Mouse (Mus musculus) forebrain, postnatal 0 days (tissue): ENCODE measurements around the gene Gadd45gip1. TPM values are rescaled to one million over a fixed set of nuclear protein-coding genes. Genes with fewer than 3 reads are reported as not detected.
A peak's percentile ranks its signal among the peaks of the same experiment; 100 is the strongest.
"Not testable (repeated sequence)": the region's sequence is repeated elsewhere in the genome, so short reads cannot be mapped to it uniquely, and the experiment has no call there.

ENCODE experiments used
- ATAC-seq: fragments of 200-750 bp; cut with Nextera tagmentation; 2 replicates; pipeline ENCODE4 v1.8.0; 2017; ENCODE audit warnings: mild to moderate bottlenecking, moderate library complexity
- DNase-seq: peaks from one replicate; pipeline ENCODE4 v3.0.0-alpha.2; 2015
- H3K27ac ChIP-seq: fragments of 300-500 bp; sonication (generic); 2 replicates; pipeline ENCODE4 v1.5.1; 2014; ENCODE audit warnings: low read depth, mild to moderate bottlenecking, antibody characterized with exemption, low read length, moderate library complexity, mixed read lengths
- H3K27me3 ChIP-seq: fragments of 300-500 bp; sonication (generic); 2 replicates; pipeline ENCODE4 v1.6.1; 2014; ENCODE audit warnings: mild to moderate bottlenecking, low read length, mixed read lengths; ENCODE audit not compliant: insufficient read depth
- H3K36me3 ChIP-seq: fragments of 300-500 bp; sonication (generic); 2 replicates; pipeline ENCODE4 v1.6.1; 2014; ENCODE audit warnings: mild to moderate bottlenecking, moderate library complexity; ENCODE audit not compliant: insufficient read depth
- H3K4me1 ChIP-seq: fragments of 300-500 bp; sonication (generic); 2 replicates; pipeline ENCODE4 v1.6.1; 2014; ENCODE audit warnings: antibody characterized with exemption; ENCODE audit not compliant: insufficient read depth
- H3K4me2 ChIP-seq: fragments of 300-500 bp; sonication (generic); 2 replicates; pipeline ENCODE4 v1.6.1; 2014; ENCODE audit warnings: low read depth, mild to moderate bottlenecking, moderate library complexity
- H3K4me3 ChIP-seq: fragments of 300-500 bp; sonication (generic); 2 replicates; pipeline ENCODE4 v1.5.1; 2014; ENCODE audit warnings: low read depth, low read length, mixed read lengths
- H3K9ac ChIP-seq: fragments of 300-500 bp; sonication (generic); 2 replicates; pipeline ENCODE4 v1.6.1; 2014; ENCODE audit warnings: mild to moderate bottlenecking
- H3K9me3 ChIP-seq: fragments of 300-500 bp; sonication (generic); 2 replicates; pipeline ENCODE4 v1.6.1; 2016; ENCODE audit warnings: low read length
- CTCF ChIP-seq: sonication (generic); IDR thresholded peaks from 2 replicates; pipeline ENCODE4 v1.5.1; 2016; ENCODE audit warnings: antibody characterized with exemption, control low read depth, low read depth
- WGBS: fragments of 180-500 bp; shearing (Covaris S2); extraction: QIAGEN DNeasy Blood & Tissue Kit; methylation state at CpG from one replicate; pipeline ENCODE4 v1.1.7; 2014; 5-methylcytosine and 5-hydroxymethylcytosine counted together
- polyA plus RNA-seq: library from polyadenylated mRNA; unstranded; fragments of >200 nt; fragmentation: Nextera tagmentation; extraction: Ambion mirVana; gene quantifications from 2 replicates; pipeline ENCODE4 v1.2.1, GENCODE M21; 2015
- total RNA-seq: library from RNA; depleted of rRNA; stranded (reverse); fragments of >200 nt; gene quantifications from 2 replicates; pipeline ENCODE4 v1.2.3, GENCODE M21; 2014

Gadd45gip1 gene
- total and polyA plus RNA-seq, 2 experiments from 2014 or later, result 24.7 to 36.7 TPM

DNA sequence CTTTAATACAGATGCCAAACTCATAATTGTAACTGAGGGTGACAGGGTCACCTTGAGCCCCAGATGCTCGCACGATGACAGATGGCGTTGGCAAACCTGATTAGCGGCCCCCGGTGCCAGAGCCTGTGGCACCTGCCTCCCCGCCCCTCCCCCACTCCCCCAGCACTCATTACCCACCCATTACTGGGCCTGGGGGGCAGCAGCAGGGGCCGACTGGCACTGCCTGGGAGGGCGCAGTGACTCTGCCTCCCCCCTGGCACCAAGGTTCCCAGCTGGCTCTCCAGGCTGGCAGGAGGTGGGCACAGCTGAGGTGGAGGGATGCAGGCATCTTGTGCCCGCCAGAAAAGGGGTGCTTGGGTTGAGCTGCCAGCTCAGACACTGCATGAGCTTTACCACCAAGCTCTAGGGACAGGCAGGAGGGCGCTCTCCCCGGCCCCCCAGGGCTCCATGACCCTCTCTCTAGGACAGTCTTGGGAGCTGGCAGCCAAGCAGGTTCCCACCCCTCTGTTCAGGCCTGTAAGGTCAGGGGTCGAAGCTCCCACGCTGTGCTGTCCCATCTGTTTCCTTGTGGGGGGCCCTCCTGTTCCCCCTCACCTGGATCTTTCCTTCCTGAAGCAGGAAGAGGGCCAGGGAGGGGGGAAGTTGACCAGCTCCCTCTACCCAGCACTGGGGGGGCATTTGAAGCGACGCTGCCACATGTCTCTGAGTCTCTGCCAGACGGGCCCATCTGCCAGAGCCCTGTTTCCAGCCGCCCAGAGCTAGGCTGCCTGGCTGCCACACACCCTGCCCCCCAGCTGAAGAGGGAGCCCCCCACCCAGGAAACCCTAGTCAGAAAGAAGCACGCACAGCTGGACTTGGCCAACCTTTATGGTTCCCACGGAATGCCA lies 16.5 kb upstream of the Gadd45gip1 start:
- peak; percentile 26 for ATAC-seq
- Histone ChIP-seq H3K9ac (0 out of 2 replicates have a peak overlapping the region, but pooled peaks have one; percentile 2), H3K27me3 (no peaks in the 10 kb centered on the region), H3K27ac (peak overlapping the region; percentile 87), H3K4me1 (peaks cover 14% of the 10 kb centered on the region), H3K9me3 (no peaks in the 10 kb centered on the region), H3K4me2 (peak overlapping the region; percentile 19), H3K4me3 (no peak overlapping the region), H3K36me3 (no peaks in the 10 kb centered on the region)
- no peak for TF ChIP-seq CTCF
- DNase-seq, result peak; percentile 61
- WGBS, result 27% methylated on average over 19 of the region's 19 CpGs

DNA sequence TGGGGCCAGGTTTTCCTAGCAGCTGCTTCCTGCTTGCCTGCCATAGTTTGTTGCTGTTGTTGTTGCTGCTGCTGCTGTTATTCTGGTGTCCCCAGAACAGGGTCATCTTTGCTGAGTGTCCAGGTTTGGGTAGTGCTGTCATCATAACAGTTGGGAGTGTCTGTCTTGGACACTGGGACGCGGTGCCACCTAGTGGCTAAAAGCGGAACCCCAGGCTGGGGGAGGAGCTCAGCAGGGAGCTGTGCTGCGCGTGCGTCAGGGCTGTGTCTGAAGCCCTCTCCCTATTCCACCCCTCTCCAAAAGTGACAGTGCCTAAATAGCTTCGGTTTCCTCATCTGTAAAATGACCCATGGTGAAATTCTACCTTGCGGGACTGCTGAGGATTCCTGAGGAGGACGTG lies 15.8 kb upstream of the Gadd45gip1 start:
- Histone ChIP-seq H3K9ac (no peak overlapping the region), H3K4me1 (peaks cover 14% of the 10 kb centered on the region), H3K27me3 (no peaks in the 10 kb centered on the region), H3K27ac (peak overlapping the region; percentile 87), H3K9me3 (no peaks in the 10 kb centered on the region), H3K4me3 (no peak overlapping the region), H3K36me3 (no peaks in the 10 kb centered on the region), H3K4me2 (peak overlapping the region; percentile 17)
- WGBS, result 10% methylated on average over 9 of the region's 9 CpGs
- TF ChIP-seq CTCF, result peak; percentile 96
- peak; percentile 70 for ATAC-seq
- DNase-seq, result peak; percentile 93

DNA sequence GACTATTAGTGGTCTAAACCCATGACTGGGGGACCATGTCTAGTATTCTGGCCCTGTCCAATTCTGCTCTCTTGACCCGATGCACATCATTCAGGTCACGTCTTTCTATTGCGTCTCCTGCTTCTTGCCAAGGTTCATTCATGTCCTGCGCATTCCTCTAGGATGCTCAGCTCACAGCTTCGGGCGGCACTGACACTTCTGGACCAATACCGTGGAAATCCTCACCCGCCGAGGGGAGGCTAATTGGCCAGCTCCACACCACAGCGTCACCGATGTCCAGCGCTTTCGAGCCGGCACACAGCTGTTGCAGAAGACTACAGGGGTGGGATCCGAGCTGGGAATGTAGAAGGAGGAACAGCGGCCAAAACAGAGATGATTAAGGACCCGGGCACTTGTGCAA lies 15.2 kb upstream of the Gadd45gip1 start:
- no peak for DNase-seq
- Histone ChIP-seq H3K27me3 (no peaks in the 10 kb centered on the region), H3K4me1 (peaks cover 14% of the 10 kb centered on the region), H3K4me2 (no peak overlapping the region), H3K9ac (no peak overlapping the region), H3K27ac (no peak overlapping the region), H3K36me3 (no peaks in the 10 kb centered on the region), H3K9me3 (no peaks in the 10 kb centered on the region), H3K4me3 (no peak overlapping the region)
- ATAC-seq, result no peak
- 78% methylated on average over 17 of the region's 17 CpGs for WGBS
- TF ChIP-seq CTCF, result no peak

DNA sequence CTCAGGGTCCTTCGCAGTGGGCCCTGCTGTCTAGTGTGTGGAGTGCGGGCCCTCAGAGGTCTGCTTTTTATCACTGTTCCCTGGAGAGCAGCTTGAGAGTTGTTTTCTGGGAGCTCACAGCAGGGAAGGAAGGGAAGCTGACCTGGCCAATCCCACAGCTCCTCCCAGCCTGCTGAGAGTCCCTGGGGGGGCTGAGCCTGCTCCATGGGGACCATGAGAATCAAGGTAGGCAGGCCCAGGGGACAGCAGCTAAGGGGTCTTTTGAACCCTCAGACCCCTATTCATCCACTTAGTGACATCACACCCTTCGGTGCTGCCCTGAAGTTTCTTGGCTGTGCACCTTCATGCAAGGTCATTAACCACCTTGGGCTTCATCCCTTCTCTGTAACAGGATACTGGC lies 8.6 kb upstream of the Gadd45gip1 start, which contains the start of gene Dand5:
TSS of gene Dand5 (minus strand) at position 101 of the 400 bp plus-strand sequence.
- Histone ChIP-seq H3K9me3 (no peaks in the 10 kb centered on the region), H3K9ac (peak within 1 kb of the TSS; percentile 0; the same call in 1 of the 2 replicates), H3K36me3 (no peaks in the 10 kb centered on the region), H3K4me3 (peak within 1 kb of the TSS; percentile 31), H3K27me3 (no peaks in the 10 kb centered on the region), H3K4me2 (peak within 1 kb of the TSS; percentile 49), H3K27ac (no peak within 1 kb of the TSS), H3K4me1 (no peaks in the 10 kb centered on the region)
- ATAC-seq (no peak), DNase-seq (no peak)
- TF ChIP-seq CTCF, result no peak
- WGBS, result 33% methylated on average over 3 of the region's 3 CpGs

DNA sequence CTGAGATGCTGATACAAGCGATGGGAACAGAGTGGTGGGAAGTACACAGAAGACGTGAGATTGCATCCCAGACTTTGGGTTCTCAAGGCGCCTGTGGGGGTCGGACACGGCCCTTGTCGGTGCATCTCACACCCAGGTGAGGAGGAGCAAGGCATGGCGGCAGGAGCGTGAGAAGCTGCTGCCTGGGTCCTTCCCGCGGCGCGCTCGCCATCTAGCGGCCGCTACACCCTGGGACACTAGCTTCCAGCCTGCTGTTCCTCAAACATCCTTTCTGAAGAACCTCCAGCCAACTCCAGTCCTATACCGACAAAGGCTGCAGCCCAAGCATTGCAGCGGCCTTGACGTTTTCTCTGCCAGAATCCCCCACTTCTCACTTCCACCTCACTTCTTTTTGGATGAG lies 7.7 kb upstream of the Gadd45gip1 start:
- peak overlapping the region; percentile 0; the same call in 1 of the 2 replicates for H3K9ac ChIP-seq
- ATAC-seq, result peak; percentile 95
- H3K27ac ChIP-seq, result no peak overlapping the region
- no peaks in the 10 kb centered on the region for H3K27me3 ChIP-seq
- DNase-seq, result peak; percentile 87
- H3K36me3 ChIP-seq, result no peaks in the 10 kb centered on the region
- no peaks in the 10 kb centered on the region for H3K4me1 ChIP-seq
- H3K4me3 ChIP-seq, result peak overlapping the region; percentile 31
- WGBS, result 1% methylated on average over 18 of the region's 18 CpGs
- no peaks in the 10 kb centered on the region for H3K9me3 ChIP-seq
- TF ChIP-seq CTCF, result peak; percentile 93
- peak overlapping the region; percentile 49 for H3K4me2 ChIP-seq

DNA sequence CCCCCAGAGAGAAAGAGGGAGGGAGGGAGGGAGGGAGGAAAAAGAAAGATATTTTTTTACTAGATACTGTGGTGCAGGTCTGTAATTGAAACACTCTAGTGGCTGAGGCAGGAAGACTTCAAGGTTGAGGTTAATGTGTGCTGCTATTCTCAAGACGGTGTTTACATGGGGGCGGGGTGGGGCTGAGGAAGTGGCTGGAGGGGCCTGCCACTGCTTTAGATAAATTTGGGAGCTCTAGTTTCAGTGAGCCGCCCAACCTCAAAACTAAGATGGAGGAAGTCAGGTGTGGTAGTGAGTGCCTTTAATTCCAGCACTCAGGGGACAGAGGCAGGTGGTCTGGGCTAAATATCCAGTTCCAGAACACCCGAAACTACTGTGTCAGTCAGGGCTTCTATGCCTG lies 5.7 kb upstream of the Gadd45gip1 start:
- 74% methylated on average over 4 of the region's 4 CpGs for WGBS
- TF ChIP-seq CTCF, result no peak
- no peaks in the 10 kb centered on the region for H3K36me3 ChIP-seq
- H3K4me3 ChIP-seq, result no peak overlapping the region
- DNase-seq (no peak), ATAC-seq (no peak)
- no peak overlapping the region for H3K27ac ChIP-seq
- H3K4me1 ChIP-seq, result no peaks in the 10 kb centered on the region
- H3K9ac ChIP-seq, result no peak overlapping the region
- no peaks in the 10 kb centered on the region for H3K9me3 ChIP-seq
- H3K4me2 ChIP-seq, result no peak overlapping the region
- no peaks in the 10 kb centered on the region for H3K27me3 ChIP-seq

DNA sequence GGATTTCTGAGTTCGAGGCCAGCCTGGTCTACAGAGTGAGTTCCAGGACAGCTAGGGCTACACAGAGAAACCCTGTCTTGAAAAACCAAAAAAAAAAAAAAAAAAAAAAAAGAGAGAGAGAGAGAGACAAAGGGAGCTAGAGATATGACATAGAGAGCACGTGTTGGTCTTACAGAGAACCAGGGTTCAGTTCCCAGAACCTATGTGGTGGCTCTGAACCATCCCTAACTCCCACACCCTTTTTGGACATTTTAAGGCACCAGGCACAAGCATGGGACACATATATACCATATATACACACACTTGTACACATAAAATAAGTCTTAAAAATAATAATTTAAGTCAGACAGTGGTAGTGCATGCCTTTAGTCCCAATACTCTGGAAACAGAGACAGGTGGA lies 4.8 kb upstream of the Gadd45gip1 start:
- H3K27ac ChIP-seq, H3K4me1 ChIP-seq, H3K9me3 ChIP-seq, DNase-seq, ATAC-seq, H3K9ac ChIP-seq, H3K4me3 ChIP-seq, H3K27me3 ChIP-seq, H3K4me2 ChIP-seq, H3K36me3 ChIP-seq: not testable (repeated sequence)
- 87% methylated on average over 2 of the region's 2 CpGs for WGBS
